Mouse (Mus musculus) liver, adult 2 months (tissue): ENCODE measurements around the gene Senp5.

Source experiments
- CTCF ChIP-seq: fragments of 200-500 bp; IDR thresholded peaks from 2 replicates; pipeline ENCODE4 v1.5.1; 2011; ENCODE audit warnings: low read depth, low read length, control low read depth
- POLR2A ChIP-seq: fragments of 200-500 bp; IDR thresholded peaks from 2 replicates; pipeline ENCODE4 v1.6.1; 2011; ENCODE audit warnings: low read length, control low read depth; ENCODE audit not compliant: insufficient read depth; ENCODE audit errors: extremely low read depth

DNA sequence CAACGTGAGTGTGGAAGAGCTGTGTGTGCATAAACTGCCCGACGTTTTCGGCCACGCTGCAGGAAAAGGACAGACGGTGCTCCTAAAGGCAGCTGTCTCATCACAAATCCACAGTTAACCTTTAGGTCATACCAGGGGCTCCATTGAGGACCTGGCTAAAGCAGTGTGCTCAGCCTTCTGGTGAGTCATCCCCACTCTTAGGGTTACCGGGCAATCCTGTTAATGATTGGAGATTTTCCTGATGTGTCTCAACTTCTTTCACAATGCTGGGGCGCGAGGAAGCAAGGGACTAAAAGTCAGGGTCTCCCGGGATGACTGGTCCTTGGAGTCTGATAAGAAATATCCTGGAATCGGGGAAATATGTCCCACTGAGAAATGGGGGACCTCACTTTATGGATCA is 85.3 kb downstream of the Senp5 start:
- no peak for TF ChIP-seq CTCF
- TF ChIP-seq POLR2A, result no peak
